Mouse (Mus musculus): Measurements from ENCODE around the gene Bcat1.
A peak's percentile ranks its signal among the peaks of the same experiment; 100 is the strongest.
"Not testable (repeated sequence)": the region's sequence is repeated elsewhere in the genome, so short reads cannot be mapped to it uniquely, and the experiment has no call there.

The Bcat1 gene

DNA sequence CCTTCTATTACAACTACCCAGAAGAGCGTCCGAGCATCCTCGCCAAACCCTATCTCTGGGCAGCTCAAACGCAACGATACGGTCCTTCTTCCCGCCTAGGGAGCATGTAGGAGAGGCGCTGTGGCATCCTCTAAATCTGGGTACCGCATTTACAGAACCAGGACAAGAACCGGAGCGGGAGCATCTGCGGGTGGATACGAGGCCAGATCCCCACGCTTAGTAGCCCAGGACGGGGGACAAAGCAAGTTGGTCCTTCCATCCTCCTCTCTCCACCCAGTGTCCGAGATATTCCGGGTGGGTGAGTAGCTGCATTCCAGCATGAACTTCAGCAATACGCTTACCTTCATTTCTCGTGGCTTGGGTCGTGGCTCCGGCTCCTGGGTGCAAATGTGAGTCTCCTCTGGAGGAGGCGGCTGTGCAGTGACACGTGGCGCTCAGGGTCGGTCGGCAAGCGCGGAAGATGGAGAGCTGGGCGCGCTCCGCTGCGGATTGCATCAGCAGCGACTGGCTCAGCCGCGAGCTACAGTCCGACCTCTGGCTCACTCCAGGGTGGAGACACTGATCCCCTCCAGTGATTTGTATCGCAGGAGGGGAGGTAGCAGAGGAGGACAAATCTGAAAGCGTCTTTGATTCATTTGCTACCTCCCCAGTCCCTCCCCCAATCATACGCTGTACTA, at the start of gene Bcat1:
Gene Bcat1, minus strand, starts transcription at position 637 of the 677 bp plus-strand sequence.
- peak; percentile 46 to 49 for DNase-seq

DNA sequence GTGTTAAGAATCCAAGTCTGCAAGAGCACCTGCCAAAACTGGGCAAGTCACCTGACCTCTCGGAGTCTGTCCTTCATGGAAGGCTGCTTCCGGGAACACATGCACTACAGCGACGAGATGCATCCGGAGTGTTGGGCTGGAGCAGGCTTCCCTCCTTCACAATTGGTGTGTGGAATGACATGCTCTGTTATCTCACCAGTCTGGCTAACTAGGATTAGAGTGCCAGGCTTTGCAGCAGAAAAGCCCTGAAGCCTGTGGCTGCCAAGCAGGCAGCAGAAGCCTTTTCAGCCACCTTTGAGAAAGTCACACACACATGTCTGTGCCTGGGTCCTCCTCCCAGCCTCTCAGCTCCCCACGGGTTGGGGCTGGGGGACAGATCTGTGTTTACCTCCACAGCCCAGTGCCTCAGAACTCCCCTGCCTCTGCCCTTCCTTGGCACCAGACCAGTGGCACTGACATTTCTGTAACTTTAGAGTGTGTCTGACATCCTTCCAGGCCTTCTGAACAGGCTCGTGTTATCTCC, 49.7 kb upstream of the Bcat1 start:
- DNase-seq: peak; percentile 22 to 24

DNA sequence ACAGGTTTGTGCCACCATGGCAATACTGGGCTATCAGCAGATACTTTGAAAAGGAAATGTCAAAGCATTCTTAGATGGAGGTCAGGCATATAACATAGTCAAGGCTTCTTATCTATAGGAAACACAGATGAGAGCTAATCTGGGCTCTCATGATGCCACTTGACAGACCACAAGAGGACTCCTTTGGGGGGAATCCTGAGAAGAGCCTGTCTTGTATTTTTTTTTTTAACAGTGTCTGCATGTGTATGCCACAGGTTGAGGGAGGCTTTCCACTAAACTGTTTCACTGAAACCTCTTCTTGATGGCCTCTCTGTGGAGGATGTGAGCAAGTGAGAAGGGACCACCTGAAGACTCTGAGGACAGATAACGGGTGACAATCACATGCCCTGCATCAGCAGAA, 48.6 kb upstream of the Bcat1 start:
- no peak for DNase-seq

DNA sequence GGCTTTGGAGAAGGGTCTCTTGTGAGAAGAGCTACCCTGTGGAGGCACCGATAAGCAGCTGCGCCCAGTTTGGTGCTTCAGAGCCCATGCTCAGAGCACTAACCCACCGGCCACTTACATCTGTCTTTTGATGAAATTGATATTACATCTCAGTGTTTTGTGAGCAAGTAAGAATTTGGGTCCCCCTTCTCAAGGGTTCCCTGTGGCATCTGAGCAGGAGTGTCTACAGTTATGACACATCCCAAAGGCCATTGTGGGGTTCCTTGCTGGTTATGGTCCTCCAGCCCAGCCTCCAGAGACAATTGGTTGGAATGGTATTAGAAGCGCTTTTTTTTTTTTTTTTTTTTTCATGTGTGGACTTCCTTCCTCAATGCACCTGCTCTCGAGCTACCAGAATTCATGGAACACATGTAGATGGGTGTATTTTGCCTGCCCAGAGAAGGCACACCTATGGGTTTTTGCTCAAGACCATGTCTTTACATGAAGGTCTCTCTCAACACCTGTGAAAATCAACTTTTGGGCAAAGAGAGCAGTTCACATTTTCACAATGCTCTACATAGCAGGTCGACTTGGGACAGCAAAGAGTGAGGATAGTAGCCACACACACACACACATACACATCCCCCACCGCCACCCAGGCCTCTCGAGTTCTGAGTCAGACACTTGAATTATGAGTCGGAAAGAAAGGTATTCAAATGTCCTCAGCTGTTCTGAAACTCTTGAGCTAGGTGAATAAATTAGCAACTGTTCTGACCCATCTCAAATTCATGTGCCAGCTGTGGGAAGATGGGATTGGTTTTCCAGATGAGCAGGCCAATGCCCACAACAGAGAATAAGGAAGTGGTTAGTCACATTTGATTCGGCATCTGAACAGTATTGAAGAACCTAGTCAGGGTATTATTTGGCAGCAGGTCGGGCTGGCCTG, 47.4 kb upstream of the Bcat1 start:
- no peak for DNase-seq

DNA sequence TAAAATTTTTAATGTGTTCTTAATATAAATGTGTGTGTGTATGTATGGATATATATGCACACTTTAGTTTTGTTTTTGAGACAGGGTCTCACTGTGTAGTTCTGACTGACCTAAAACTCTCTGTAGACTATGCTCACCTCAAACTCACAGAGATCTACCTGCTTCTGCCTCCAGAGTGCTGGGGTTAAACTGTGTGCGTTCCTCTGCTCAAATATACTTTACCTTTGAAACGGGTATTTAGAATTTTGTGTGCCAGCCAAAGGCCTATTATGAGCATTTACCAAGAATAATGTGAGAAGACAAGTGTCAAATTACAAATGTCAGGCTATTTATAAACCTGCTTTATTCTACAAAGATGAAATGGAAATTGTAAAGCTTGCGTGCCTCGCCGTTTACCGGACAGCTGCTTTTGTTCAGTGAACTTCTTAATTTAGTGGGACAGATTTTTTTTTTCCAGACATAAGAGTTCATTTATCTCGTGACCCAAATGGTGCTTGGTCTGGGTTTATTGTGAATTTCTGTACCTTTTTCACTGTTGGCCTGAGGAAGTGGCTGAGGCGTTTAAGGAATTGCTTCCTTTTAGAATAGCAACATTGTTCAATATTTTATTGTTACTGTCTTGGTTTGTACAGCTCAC, 46.6 kb upstream of the Bcat1 start:
- DNase-seq: no peak

DNA sequence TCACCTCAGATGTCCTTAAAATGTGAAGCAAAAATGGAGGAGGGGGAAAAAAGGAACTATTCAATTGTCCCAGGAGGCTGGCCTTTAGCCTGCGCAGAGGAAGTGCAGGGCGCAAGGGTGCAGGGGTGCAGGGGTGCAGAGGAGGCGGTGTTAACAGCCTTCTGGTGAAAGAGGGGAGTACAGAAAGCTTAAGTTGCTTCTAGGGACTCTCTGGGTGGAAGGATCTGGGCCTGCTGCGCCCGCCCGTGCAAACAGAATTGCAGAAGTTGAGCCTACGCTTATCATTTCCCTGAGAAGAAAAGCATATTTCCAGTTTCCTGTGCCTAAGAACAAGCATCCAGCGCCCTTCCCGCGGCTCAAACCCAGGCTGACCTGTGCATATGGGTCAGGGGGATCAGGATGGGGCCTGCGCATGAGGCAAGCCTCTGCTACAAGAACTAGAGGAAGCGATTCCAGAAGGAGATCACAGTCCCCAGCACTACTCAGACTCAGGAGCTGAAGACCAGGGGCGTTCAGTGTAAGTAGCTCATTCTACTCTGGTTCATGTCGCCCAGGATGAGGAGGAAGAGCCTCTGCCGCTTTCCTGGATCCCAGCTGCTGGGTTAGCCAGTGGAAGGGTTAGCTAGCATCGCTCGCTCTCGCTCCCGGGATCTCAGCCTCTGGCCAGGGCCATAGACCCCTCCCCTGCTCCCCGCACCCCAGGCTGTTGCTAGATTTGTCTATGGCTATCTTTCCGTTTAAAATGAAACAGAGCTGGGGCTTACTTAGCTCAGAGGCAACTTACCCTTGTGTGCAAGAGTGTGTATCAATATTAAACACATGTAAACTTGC, 45.8 kb upstream of the Bcat1 start:
- no peak for DNase-seq

DNA sequence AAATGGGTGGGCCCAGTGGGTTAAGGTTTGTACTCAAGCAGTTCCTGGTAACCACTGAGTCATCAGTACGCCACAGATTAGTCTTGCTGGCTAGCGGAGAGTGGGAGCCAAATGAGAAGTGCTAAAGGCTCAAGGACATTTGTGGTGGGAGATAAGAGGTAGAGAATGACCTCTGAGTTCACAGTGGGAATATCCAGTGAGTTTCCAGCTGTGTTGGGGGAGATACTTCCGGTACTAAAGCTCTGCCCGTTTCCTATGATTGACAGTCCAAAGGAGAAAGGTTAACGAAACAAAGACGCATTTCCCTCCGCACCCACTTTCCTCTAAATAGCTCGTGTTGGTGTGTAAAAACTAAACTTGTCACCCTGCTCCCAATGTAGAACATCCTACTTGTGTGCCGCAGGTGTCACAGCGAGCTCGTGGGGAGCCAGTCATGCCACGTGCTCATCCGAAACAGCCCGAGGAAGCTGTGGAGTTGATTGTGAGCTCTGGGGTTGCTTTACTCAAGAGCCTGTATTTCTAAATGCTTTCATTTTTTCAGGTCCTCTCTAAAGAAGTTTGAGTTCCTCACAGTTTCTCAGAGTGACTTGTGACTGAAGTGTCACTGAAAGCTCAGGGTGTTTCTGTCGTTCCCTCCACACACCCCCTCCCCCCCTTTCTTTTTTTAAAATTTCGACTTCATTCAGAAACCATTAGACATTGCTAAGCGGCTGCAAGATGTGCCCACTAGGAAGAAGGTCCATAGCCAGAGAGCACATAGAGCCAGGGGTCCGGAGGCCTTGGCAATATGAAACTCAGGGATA, 45.0 kb upstream of the Bcat1 start:
- DNase-seq: no peak

DNA sequence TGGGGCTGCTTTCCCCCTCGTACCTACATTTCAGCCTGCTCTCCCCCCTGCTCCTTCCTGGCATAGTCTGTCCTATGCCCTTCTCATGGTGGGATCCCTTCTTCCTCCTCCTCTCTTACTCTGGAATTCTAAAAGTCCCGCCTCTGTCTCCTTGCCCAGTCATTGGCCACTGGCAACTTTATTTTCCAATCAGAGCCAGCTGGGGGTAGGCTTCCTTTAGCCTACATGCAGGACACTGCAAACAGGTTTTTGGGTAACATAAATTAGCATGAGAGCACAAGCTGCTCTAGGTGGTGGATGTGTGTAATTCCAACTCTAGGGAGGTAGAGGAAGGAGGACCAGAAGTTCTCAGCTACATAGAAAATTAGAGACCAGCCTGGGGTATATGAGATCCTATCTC, 44.1 kb upstream of the Bcat1 start:
- DNase-seq: no peak

DNA sequence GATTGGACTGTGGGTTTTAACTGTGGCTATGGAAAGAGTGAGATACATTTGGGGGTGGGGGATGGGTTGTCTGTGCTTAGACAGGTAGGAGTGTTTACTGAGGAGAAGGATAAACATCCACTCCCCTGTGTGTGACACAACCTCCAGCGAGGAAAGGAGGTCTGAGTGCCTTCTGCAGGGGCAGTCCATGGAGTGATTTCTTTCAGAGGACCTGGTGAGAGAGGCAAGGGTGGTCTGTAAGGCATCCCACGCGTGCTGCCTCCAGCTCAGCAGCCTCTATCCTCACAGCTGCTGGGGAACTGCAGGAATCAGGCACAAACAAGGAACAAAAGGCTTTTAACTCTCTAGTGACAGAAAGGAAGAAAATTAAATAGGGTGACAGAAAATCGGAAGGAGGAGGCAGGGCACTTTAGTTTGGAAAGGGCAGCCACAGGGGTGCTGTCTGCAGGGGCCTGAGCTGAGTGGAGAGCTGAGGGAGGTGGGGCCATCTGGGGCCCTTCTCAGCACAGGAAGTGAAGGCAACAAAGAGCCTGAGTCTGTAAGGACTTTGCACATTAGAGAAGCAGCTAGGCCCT, 40.2 kb upstream of the Bcat1 start:
- DNase-seq: no peak

DNA sequence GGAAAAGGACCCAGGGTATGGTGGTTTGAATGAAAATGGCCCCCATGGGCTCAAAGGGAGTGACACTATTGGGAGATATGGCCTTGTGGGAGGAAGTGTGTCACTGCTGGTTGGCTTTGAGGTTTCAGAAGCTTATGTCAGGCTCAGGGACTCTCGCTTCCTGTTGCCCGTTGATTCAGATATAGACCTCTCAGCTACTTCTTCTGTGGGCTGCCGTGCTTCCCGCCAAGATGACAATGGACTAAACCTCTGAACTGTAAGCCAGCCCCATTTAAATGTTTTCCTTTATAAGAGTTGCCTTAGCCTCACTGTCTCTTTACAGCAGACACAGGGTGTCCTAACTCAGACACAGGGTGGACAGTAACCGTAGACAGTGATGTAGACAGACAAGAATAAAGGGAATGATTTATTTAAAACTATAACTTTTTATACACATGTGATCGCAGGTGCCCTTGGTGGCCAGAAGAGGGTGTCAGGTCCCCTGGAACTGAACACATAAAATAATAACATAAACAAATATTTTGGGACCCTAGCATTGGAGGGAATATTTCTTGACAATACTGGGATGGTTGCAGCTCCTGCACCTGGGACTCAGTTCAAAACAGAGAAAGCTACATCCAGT, 39.6 kb upstream of the Bcat1 start, which contains the start of gene Lrmp:
Gene Lrmp, plus strand, starts transcription at position 178 of the 622 bp plus-strand sequence.
- no peak for DNase-seq

DNA sequence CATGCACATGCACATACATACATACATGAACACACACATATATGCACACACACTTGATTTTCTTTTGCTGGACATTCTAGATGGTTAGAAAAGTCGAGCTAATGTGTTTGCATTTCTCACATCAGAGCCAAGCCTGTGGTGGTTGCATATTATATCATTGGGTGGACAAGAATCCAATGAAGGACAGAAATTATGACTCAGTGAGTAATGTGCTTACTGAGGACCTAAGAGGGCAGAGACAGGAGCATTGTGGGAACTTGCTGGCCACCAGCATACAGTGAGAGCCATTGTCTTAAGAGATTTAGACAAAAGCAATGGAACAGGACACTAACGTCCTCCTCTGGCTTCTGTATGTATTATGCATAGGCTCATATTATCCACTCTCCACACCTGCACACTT, 38.6 kb upstream of the Bcat1 start:
- DNase-seq: no peak

DNA sequence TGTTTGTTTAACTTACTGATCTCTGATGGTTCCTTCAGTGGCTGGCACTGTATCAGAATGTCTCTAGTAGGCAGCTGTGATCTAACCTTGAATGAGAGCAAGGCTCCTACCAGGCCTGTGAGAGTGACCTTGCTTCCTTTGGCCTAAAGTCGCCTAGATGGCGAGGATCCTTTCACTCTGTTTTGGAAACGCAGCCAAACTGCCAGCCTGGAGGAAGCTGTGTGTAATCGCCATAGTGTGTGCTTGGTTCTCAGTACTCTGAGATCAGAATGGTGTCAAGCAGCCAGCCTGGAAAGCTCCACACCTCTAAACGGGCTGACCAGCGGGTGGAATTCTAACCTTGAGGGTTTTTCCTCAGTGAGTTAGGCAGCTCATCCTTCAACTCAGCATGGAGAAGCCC, 36.9 kb upstream of the Bcat1 start:
- DNase-seq: no peak

DNA sequence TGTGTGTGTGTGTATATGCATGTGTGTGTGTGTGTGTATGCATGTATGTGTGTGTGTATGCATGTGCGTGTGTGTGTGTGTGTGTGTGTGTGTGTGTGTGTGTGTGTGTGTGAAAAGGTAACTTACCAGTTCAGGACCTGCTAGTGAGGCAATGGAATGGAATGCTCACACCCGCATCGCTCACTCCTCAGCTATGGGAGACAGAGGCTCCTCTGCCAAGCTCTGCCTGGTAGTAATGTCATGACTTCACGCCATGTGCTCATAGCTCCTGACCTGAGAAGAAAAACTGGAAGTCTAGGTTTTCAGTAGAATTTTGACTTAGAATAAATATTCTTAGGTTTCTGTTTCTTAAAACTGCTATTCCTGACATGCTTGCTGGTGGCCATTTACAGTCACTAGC, 34.8 kb upstream of the Bcat1 start:
- DNase-seq: no peak

DNA sequence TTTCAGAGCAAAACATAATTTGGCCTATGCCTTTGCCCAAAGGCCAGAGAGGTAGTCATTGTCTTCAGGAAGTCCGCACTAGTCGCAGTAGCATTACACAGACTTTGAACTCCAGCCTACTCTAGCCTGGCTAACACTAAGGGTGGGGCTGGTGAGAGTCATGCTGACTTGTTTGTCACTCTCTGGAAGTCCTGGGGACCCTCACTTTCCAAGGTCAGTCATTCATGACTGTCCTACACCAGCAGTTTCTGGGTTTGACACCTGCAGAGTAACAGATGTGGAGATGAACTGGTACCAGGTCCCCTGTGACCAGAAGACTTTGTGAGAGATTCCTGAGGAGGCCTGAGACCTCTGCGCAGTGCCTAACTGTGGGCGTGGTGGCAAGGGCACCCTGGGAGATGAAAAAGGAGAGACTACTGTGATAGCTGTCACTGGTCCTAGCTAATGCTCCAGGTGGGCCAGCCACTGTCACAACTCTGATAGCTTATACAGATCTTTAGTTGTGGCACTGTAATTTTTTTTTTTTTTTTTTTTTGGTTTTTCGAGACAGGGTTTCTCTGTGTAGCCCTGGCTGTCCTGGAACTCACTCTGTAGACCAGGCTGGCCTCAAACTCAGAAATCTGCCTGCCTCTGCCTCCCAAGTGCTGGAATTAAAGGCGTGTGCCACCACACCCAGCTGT, 30.3 kb upstream of the Bcat1 start:
- DNase-seq: no peak

DNA sequence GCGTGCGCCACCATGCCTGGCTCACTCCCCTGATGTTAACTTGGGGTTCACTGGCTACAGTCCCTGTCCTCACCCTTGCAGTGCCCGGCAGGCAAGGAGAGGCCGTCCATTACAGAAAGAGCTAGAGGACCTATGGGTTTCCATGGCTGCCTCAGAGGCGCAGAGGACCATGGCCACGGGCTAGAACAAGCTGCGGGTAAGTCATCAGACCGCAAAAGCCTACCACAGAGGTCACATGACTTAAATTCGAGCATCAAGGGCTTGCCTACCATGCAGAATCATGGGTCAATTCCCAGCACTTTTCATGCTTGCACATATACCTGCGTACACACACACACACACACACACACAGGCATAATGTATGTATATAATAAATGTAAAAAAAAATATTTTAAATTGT, 29.5 kb upstream of the Bcat1 start:
- no peak for DNase-seq

DNA sequence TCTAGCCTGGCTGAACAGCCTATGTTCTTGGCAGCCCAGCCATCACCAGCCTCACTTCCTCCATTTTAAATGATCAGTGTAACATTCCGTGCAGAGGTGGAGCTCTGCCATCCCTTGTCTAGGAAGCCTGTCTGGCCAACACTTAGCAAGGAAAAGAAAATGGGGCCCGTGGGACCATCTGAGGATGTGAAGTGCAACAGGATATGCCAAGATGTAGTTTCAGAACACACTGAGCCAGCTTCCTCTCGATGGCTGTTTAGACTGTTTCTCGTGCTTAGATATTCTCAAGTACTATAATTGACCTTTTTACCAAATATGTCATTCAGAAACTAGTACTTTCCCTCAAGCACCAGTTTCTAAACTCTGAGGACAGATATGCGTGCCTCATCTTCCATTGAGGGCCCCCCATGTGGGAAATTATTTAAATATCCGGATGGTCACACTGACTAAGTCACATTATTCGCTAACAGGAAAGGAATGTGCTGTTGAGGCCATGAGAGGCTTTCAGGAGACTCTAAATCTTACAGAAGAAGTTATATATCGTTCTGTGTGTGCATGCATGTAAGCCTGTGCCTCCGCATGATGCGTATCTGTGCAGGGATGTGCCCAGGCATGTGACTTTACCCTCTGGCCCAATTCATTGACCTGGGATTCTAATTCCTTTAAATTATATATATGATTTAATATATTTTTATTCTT, 28.4 kb upstream of the Bcat1 start:
- no peak for DNase-seq

DNA sequence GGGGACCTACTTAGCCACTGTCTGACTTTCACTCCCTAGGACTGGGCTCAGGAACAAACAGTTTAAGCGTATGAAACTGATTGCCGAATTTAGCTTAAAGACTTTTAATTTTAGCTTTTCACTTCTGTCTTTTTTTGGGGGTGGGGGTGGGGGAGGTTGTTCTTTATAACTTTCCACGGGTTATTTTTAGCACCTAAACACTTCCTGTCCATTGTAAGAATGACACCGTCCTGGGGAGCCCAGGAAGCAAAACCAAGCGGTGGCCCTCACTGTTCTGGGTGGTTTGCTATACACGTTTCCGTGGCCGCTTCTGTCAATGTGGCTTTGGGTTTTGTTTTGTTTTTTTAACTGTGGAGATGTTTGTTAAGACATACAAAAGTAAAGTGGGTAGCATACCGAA, 24.9 kb upstream of the Bcat1 start:
- no peak for DNase-seq

DNA sequence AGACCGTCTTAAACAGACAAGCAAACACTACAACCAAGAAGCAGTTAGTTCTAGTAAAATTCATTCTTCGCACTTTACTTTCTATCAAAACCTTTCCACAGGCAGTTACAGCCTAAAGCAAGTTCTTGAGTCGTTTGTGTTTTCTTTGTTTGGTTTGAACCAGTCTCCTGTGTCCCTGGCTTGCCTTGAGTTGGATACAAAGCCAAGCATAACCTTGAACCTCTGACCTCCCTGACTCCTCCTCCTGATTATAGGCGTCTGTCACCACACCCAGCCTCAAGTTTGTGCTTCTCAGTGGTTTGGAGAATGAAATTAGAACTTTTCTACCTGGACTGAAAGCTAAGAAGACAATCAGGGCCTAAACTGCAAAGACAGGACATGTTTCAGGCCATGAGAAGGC, 18.4 kb upstream of the Bcat1 start:
- no peak for DNase-seq

DNA sequence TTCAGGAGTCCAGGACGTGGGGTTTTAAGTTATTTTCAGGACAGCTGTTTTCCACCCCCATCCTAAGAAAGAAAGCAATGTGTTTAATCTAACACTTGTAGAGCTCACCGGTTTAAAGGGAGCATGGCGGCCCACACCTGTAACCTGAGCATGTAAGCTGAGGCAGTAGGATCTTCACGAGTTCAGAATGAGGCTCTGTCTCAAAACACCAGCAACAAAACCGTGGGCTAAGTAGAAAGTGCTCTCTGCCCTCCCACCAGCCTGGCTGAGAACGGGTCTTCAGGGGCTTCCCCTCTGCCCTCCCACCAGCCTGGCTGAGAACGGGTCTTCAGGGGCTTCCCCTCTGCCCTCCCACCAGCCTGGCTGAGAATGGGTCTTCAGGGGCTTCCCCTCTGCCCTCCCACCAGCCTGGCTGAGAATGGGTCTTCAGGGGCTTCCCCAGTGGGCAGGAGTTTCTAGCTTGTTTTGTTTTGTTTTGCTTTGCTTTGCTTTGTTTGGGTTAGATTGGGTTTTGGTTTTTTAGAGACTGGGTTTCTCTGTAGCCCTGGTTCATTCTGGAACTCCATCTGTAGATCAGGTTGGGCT, 17.1 kb upstream of the Bcat1 start:
- not testable (repeated sequence) for DNase-seq

Measured in cerebellum, postnatal 14 days (tissue).